Mouse (Mus musculus) embryonic fibroblast, embryonic 13.5 days (primary cell): ENCODE measurements at regions not wholly inside any gene's neighbourhood (a gene's known extent, or its start where the extent isn't known, plus 50 kb on each side); places are given as distances from the start of the nearest gene placed in this dataset.

Source experiments
- CTCF ChIP-seq: IDR thresholded peaks from 2 replicates; pipeline ENCODE4 v1.5.1; 2011; ENCODE audit warnings: mild to moderate bottlenecking, control low read depth, low read length, moderate library complexity, borderline replicate concordance; ENCODE audit not compliant: insufficient read depth
- POLR2A ChIP-seq: IDR thresholded peaks from 2 replicates; pipeline ENCODE4 v1.6.1; 2011; ENCODE audit warnings: low read depth, mild to moderate bottlenecking, control low read depth, low read length, moderate library complexity

DNA sequence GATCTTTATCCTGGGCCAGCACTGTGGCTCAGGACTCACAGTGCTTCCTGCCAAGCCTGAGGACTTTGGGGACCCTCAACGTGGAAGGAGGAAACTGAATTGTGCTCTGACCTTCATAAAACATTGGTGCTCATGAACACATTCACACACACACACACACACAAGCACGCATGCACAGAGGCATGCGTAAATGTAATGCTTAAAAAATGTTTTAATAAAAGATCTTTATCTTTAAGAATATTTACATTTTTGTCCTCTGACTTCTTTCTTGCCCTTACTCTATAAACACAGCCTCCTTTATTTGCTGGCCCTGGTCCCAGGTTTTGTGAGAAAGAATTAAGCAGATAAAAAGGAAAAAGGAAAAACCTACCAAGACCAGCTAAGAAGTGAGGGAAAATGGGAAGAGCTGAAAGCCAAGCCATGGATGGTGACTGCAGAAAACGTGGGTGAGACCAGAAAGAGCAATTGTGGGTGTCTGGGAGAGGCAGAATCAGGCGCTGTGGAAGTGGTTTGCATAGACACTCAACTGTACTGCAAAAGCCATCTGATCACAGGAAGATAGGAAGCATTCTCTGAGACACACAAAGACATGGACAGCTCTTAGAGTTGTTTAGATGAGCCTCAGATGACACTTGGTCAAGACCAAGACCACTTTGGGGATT lies 56.7 kb upstream of the Spats2l start:
- TF ChIP-seq CTCF, result no peak
- no peak for TF ChIP-seq POLR2A
